Mouse (Mus musculus) CH12.LX (cell line): ENCODE measurements at regions not wholly inside any gene's neighbourhood (a gene's known extent, or its start where the extent isn't known, plus 50 kb on each side); places are given as distances from the start of the nearest gene placed in this dataset.

ENCODE experiments used
- DNase-seq: peaks from one replicate; pipeline ENCODE4 v3.0.0-alpha.2; 2013; ENCODE audit errors: extremely low read depth
- H3K27ac ChIP-seq: 2 replicates; pipeline ENCODE4 v1.5.1; 2012; ENCODE audit warnings: low read depth, mild to moderate bottlenecking, control low read depth, moderate library complexity; ENCODE audit not compliant: insufficient read depth
- H3K27me3 ChIP-seq: replicated peaks from 2 replicates; pipeline ENCODE3; 2012; ENCODE audit warnings: inconsistent platforms
- H3K36me3 ChIP-seq, 2 experiments: replicated peaks in 1 of 2; 2 replicates each; pipeline versions ENCODE3 to v1.6.1; 2012; ENCODE audit warnings: inconsistent platforms in 1 of 2, low read length in 1 of 2, mild to moderate bottlenecking in 1 of 2, mixed read lengths in 1 of 2, moderate library complexity in 1 of 2; ENCODE audit not compliant: control insufficient read depth in 1 of 2, insufficient read depth in 1 of 2
- H3K4me1 ChIP-seq, 2 experiments: 2 replicates each; pipeline ENCODE4 v1.6.1; 2012; ENCODE audit warnings: inconsistent platforms in 1 of 2, moderate library complexity in 1 of 2; ENCODE audit not compliant: insufficient read depth in 2 of 2, control insufficient read depth in 1 of 2
- H3K4me2 ChIP-seq: 2 replicates; pipeline ENCODE4 v1.6.1; 2012; ENCODE audit warnings: low read depth, mild to moderate bottlenecking, control low read depth; ENCODE audit not compliant: poor library complexity, insufficient read depth, severe bottlenecking
- H3K4me3 ChIP-seq, 3 experiments: fragments of 150-350 bp in 1 of 3; sonication (generic) in 1 of 3; replicated peaks in 1 of 3; 2 replicates each; pipeline versions ENCODE3 to v1.5.1; 2011 to 2012; ENCODE audit warnings: low read depth in 2 of 3, low read length in 2 of 3, mild to moderate bottlenecking in 2 of 3, moderate library complexity in 2 of 3, control low read depth in 1 of 3, improper control_type of control experiment in 1 of 3, inconsistent platforms in 1 of 3, mixed read lengths in 1 of 3; ENCODE audit not compliant: poor library complexity in 1 of 3
- H3K79me2 ChIP-seq: replicated peaks from 2 replicates; pipeline ENCODE4 v1.6.1; 2012; ENCODE audit warnings: mild to moderate bottlenecking, moderate library complexity; ENCODE audit not compliant: control insufficient read depth, poor library complexity, insufficient read depth, severe bottlenecking; ENCODE audit errors: extremely low read depth
- H3K9ac ChIP-seq: 2 replicates; pipeline ENCODE4 v1.6.1; 2012; ENCODE audit warnings: low read depth, mild to moderate bottlenecking, control low read depth, moderate library complexity; ENCODE audit not compliant: insufficient read depth
- H3K9me3 ChIP-seq: replicated peaks from 2 replicates; pipeline ENCODE3; 2012; ENCODE audit warnings: low read length, inconsistent platforms, mixed read lengths
- E2F4 ChIP-seq: IDR thresholded peaks from 2 replicates; pipeline ENCODE4 v1.6.1; 2011; ENCODE audit warnings: low read depth, low read length, improper control_type of control experiment; ENCODE audit not compliant: insufficient replicate concordance
- EP300 ChIP-seq: IDR thresholded peaks from 2 replicates; pipeline ENCODE4 v1.6.1; 2011; ENCODE audit warnings: low read length, improper control_type of control experiment
- IRF4 ChIP-seq: IDR thresholded peaks from 2 replicates; pipeline ENCODE4 v1.6.1; 2014; ENCODE audit warnings: low read depth, mild to moderate bottlenecking, inconsistent platforms, low read length, improper control_type of control experiment
- JUN ChIP-seq: IDR thresholded peaks from 2 replicates; pipeline ENCODE4 v1.6.1; 2011; ENCODE audit warnings: low read depth, mild to moderate bottlenecking, low read length, improper control_type of control experiment, moderate library complexity; ENCODE audit not compliant: insufficient read depth
- MEF2A ChIP-seq: IDR thresholded peaks from 2 replicates; pipeline ENCODE4 v1.6.1; 2014; ENCODE audit warnings: low read depth, mild to moderate bottlenecking, inconsistent platforms, low read length, improper control_type of control experiment, borderline replicate concordance
- NELFE ChIP-seq: IDR thresholded peaks from 2 replicates; pipeline ENCODE4 v1.6.1; 2011; ENCODE audit warnings: low read depth, low read length, improper control_type of control experiment
- NRF1 ChIP-seq: IDR thresholded peaks from 2 replicates; pipeline ENCODE4 v1.6.1; 2014; ENCODE audit warnings: low read depth, mild to moderate bottlenecking, inconsistent platforms, low read length, improper control_type of control experiment, moderate library complexity
- RAD21 ChIP-seq: IDR thresholded peaks from 2 replicates; pipeline ENCODE4 v1.6.1; 2011; ENCODE audit warnings: low read depth, mild to moderate bottlenecking, low read length, improper control_type of control experiment, moderate library complexity
- RCOR1 ChIP-seq: conservative IDR thresholded peaks from 2 replicates; pipeline ENCODE4 v1.6.1; 2012; ENCODE audit warnings: low read depth, mild to moderate bottlenecking, inconsistent platforms, low read length, improper control_type of control experiment
- SIN3A ChIP-seq: IDR thresholded peaks from 2 replicates; pipeline ENCODE4 v1.6.1; 2012; ENCODE audit warnings: low read length, improper control_type of control experiment, inconsistent platforms
- SMC3 ChIP-seq: IDR thresholded peaks from 2 replicates; pipeline ENCODE4 v1.6.1; 2011; ENCODE audit warnings: low read depth, low read length, improper control_type of control experiment
- TBP ChIP-seq: conservative IDR thresholded peaks from 2 replicates; pipeline ENCODE4 v1.6.1; 2011; ENCODE audit warnings: low read depth, low read length, improper control_type of control experiment
- TCF12 ChIP-seq: IDR thresholded peaks from 2 replicates; pipeline ENCODE4 v1.6.1; 2014; ENCODE audit warnings: low read depth, mild to moderate bottlenecking, inconsistent platforms, low read length, improper control_type of control experiment
- USF1 ChIP-seq: IDR thresholded peaks from 2 replicates; pipeline ENCODE4 v1.6.1; 2014; ENCODE audit warnings: low read depth, mild to moderate bottlenecking, inconsistent platforms, low read length, improper control_type of control experiment
- ZMIZ1 ChIP-seq: IDR thresholded peaks from 2 replicates; pipeline ENCODE4 v1.6.1; 2012; ENCODE audit warnings: low read depth, mild to moderate bottlenecking, inconsistent platforms, low read length, improper control_type of control experiment
- ZNF384 ChIP-seq: IDR thresholded peaks from 2 replicates; pipeline ENCODE4 v1.6.1; 2012; ENCODE audit warnings: low read depth, low read length, improper control_type of control experiment, inconsistent platforms
- dilution Hi-C: fragments of 300-500 bp; cut with MboI; formaldehyde crosslinking; loops from 2 replicates; pipeline ENCODE4 v1.14.3; 2020; ENCODE audit warnings: low sequenced_read_pairs; ENCODE audit not compliant: extremely low pct_unique_long_range_greater_than_20kb, extremely low pct_ligation_motif_present
- in situ Hi-C: fragments of 300-500 bp; cut with MboI; formaldehyde crosslinking; loops from 3 replicates; pipeline ENCODE4 v1.14.3; 2019; ENCODE audit warnings: low sequenced_read_pairs, low pct_ligation_motif_present, low pct_unique_long_range_greater_than_20kb, mixed read lengths

DNA sequence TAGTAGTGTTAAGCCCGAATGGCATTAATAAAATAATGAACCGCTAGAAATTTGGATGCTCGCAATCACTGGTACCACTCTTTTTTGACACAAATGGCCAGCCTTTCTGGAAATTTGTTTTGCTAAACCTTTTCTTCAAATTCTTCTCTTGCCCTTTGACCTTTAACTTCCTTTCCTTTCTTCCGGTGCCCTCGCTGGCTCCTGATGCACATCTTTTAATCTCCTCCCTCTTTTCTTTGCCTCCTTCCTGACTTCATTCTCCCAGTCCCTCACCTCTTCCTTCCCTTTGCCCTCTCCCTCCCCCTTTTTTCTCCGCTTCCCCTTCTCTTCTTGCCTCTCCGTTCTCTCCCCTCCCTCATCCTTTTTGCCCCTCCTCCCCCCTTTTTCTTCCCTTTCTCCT, 118.3 kb upstream of the Zfhx3 start:
- in situ Hi-C loops = no loop called here
- H3K4me3 ChIP-seq = no peak overlapping the region
- H3K9me3 ChIP-seq = no peaks in the 10 kb centered on the region
- H3K27me3 ChIP-seq = no peaks in the 10 kb centered on the region
- no peaks in the 10 kb centered on the region for H3K36me3 ChIP-seq
- no peak overlapping the region for H3K9ac ChIP-seq
- H3K4me2 ChIP-seq = no peak overlapping the region
- no peaks in the 10 kb centered on the region for H3K4me1 ChIP-seq
- H3K27ac ChIP-seq = no peak overlapping the region
- dilution Hi-C loops = no loop called here
- TF ChIP-seq RCOR1 (no peak), JUN (no peak), SIN3A (no peak)
- no peak for DNase-seq
- no peaks in the 10 kb centered on the region for H3K79me2 ChIP-seq

GRCm38 (mm10) chr8:107824640-107825039, 117.8 kb upstream of the Zfhx3 start:
- H3K9me3 ChIP-seq = no peaks in the 10 kb centered on the region
- no peaks in the 10 kb centered on the region for H3K36me3 ChIP-seq
- no peak overlapping the region for H3K27ac ChIP-seq
- H3K79me2 ChIP-seq = no peaks in the 10 kb centered on the region
- no peak overlapping the region for H3K4me2 ChIP-seq
- no peak overlapping the region for H3K9ac ChIP-seq
- H3K27me3 ChIP-seq = no peaks in the 10 kb centered on the region
- no peaks in the 10 kb centered on the region for H3K4me1 ChIP-seq
- TF ChIP-seq ZNF384 (no peak), SMC3 (no peak), E2F4 (no peak), TBP (no peak), USF1 (no peak), TCF12 (no peak), NELFE (no peak), MEF2A (no peak), RAD21 (no peak), ZMIZ1 (no peak), EP300 (no peak), NRF1 (no peak), IRF4 (no peak)
- TF ChIP-seq, all 38 proteins: peak for 0
- DNase-seq = no peak
- in situ Hi-C loops = no loop called here
- no peak overlapping the region for H3K4me3 ChIP-seq
- dilution Hi-C loops = no loop called here
